ENCODE assay signal across 8 mouse cellular contexts in genomic region chr11:102924557-102925350, GRCm38 (mm10). TPM values are rescaled to one million over a fixed set of nuclear protein-coding genes. Genes with fewer than 3 reads are reported as not detected.
DNase-seq lines count a peak whose midpoint lies in the region; ATAC-seq lines count a peak whose summit lies in the region.

Gene Kif18b, minus strand, starts transcription at chr11:102925124.

- peak within 1 kb of the TSS; percentile 87 for H3K4me3 ChIP-seq in heart, embryonic 10.5 days
- peak within 1 kb of the TSS; percentile 87 for H3K4me3 ChIP-seq in kidney, embryonic 15.5 days (replicated peaks)

- peak within 1 kb of the TSS; percentile 72 for H3K9ac ChIP-seq in kidney, embryonic 15.5 days

- peaks cover 19% of the 10 kb centered on the region for H3K36me3 ChIP-seq in heart, embryonic 10.5 days
- H3K36me3 ChIP-seq in kidney, embryonic 15.5 days = peaks cover 6% of the 10 kb centered on the region; the same call in 1 of the 2 replicates

- H3K4me1 ChIP-seq in heart, embryonic 10.5 days = peaks cover 18% of the 10 kb centered on the region
- peaks cover 33% of the 10 kb centered on the region for H3K4me1 ChIP-seq in kidney, embryonic 15.5 days

- H3K27me3 ChIP-seq in heart, embryonic 10.5 days (ENCODE audit: insufficient read depth, poor library complexity, severe bottlenecking) = no peaks in the 10 kb centered on the region
- H3K27me3 ChIP-seq in kidney, embryonic 15.5 days = no peaks in the 10 kb centered on the region

- H3K9me3 ChIP-seq in heart, embryonic 10.5 days = no peaks in the 10 kb centered on the region
- H3K9me3 ChIP-seq in kidney, embryonic 15.5 days (replicated peaks) = no peaks in the 10 kb centered on the region

- peak within 1 kb of the TSS; percentile 93 for H3K27ac ChIP-seq in heart, embryonic 10.5 days
- H3K27ac ChIP-seq in kidney, embryonic 15.5 days = peak within 1 kb of the TSS; percentile 97

- peak within 1 kb of the TSS; percentile 71 for H3K4me2 ChIP-seq in kidney, embryonic 15.5 days

- ATAC-seq in erythroblast, adult 5-6 weeks (replicated peaks; ENCODE audit: low FRiP score, poor library complexity, severe bottlenecking) = peak; percentile 94
- peak; percentile 93 for ATAC-seq in kidney, embryonic 15.5 days (replicated peaks; ENCODE audit: low FRiP score)
- ATAC-seq in monocyte, adult 5-6 weeks (replicated peaks; ENCODE audit: insufficient number of reproducible peaks, low FRiP score, low TSS enrichment, poor library complexity, severe bottlenecking) = peak; percentile 100

- WGBS in heart, embryonic 10.5 days = under 1% methylated on average over 62 of the region's 62 CpGs
- under 1% methylated on average over 62 of the region's 62 CpGs for WGBS in kidney, embryonic 15.5 days

- peak; percentile 89 to 90 for DNase-seq in B cell, adult 2 months
- peak; percentile 95 for DNase-seq in brain, adult 2 months (ENCODE audit: low read depth, low spot score)
- DNase-seq in heart, embryonic 10.5 days (ENCODE audit: low spot score) = peak; percentile 99
- DNase-seq in liver = peak; percentile 97
- peak; percentile 96 to 98 for DNase-seq in spleen, postnatal 4 days (ENCODE audit: low spot score in 2 of 2)

RNA-seq across cellular contexts. Expression of gene Kif18b, which starts in this region (rescaled TPM):
- 10.4 and 10.7 TPM in 2 replicates for total RNA-seq in erythroblast, adult 5-6 weeks (2015; ENCODE audit: low replicate concordance)
- 18.1 TPM in 2 replicates for total RNA-seq in erythroblast, adult 5-6 weeks (2017; ENCODE audit: low replicate concordance)
- 7.7 and 12.1 TPM in 2 replicates for polyA plus RNA-seq in heart, embryonic 10.5 days (2016; fragmentation: Nextera tagmentation; extraction: Ambion mirVana)
- 10.7 and 12.4 TPM in 2 replicates for polyA plus RNA-seq in kidney, embryonic 15.5 days (2015; fragmentation: Nextera tagmentation; extraction: Ambion mirVana)
- 0.19 TPM in 1 of 3 replicates, not detected in the others for total RNA-seq in monocyte, adult 5-6 weeks (2017)

Comparison
In these comparisons a context has a peak if more than half of its experiments do, and no peak if none do; other contexts are left out.
1. Peak in every context shown above with its lines: DNase-seq, ATAC-seq, H3K4me3 ChIP-seq and H3K27ac ChIP-seq.
2. Peak in ATAC-seq in monocyte, adult 5-6 weeks; RNA of the gene not detected or under 1 TPM.